Mouse (Mus musculus) hindlimb bud, embryonic 11.5 days (tissue): ENCODE data around the gene Gm44596.
"Not testable (repeated sequence)": the region's sequence is repeated elsewhere in the genome, so short reads cannot be mapped to it uniquely, and the experiment has no call there.

Experiments used
- DNase-seq: peaks from one replicate; pipeline ENCODE4 v3.0.0-alpha.2; 2012; ENCODE audit warnings: low read depth, low spot score; ENCODE audit errors: extremely low spot score

The Gm44596 gene

DNA sequence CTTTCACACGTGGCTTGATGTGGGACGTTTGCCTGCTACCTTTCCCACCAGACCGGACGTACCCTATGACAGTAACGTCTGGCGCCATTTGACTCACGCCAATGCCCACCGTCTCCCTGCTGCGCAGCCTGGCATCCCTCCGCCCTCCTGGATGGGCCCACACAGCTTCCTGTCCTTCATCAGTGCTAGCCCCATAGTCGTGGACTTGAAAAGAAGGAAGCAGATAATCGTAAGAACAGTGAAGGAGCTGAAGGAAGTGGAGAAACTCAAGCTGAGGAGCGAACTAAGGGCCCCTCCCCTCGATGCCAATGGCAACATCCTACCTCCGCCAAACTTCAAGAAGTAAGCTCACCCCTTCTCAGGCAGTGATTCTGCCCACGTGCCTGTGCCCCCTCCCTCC, 4.3 kb downstream of the Gm44596 start:
- no peak for DNase-seq

DNA sequence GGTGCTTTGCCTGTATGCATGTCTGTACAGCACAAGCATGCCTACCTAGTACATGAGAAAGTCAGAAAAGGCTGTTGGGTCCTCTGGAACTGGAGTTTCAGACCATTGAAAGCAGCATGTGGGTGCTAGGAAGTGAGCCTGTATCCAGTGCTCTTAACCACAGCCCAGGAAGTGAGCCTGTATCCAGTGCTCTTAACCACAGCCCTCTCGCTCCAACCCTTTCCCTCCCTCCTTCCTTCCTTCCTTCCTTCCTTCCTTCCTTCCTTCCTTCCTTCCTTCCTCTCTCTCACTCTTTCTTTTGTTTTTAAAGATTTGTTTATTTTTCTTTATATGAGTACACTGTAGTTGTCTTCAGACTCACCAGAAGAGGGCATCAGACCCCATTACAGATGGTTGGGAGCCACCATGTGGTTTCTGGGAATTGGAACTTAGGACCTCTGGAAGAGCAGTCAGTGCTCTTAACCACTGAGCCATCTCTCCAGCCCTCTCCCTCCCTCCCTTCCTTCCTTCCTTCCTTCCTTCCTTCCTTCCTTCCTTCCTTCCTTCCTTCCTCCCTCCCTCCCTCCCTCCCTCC, 5.4 kb downstream of the Gm44596 start:
- not testable (repeated sequence) for DNase-seq

- no peak for DNase-seq
These were observed 6.0 kb downstream of the Gm44596 start for GRCm38 (mm10) chr6:128381254-128381653.

DNA sequence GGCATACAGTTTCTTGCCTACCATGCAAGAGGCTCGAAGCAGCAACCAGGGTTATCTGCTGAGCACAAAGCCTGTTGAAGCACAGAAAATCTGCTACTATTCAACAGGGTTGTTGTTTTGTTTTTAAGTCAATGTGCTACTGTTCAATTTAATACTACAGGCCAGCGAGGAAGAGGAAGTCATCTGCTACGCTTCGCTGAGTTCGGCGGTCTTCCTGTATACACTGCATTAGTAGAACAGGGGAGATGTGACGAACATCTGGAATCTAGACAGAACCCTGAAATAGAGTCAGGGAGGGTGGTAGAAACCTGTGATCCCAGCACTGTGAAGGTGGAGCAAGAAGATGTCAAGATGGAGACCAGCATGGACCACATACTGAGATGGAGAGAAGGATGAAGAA, 8.4 kb downstream of the Gm44596 start:
- DNase-seq, result no peak

DNA sequence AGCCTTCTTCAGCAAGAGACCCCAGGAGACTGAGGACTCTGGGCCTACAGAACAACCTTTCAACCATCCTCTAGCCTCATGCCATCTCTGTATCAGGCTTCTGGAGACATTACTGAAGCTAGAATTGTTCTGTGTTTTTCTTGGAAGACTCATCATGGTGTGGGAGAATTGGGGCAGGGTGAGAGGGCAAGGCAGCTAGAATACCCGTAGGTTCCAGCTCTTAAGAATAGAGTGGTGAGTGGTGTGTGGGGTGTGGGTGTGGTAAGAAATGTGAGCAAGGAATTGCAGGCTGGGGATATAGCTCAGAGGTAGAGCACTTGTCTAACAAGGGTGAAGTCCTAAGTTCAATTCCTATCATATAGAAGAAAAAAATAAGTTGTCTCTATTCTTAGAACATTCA, 9.7 kb downstream of the Gm44596 start:
- no peak for DNase-seq

DNA sequence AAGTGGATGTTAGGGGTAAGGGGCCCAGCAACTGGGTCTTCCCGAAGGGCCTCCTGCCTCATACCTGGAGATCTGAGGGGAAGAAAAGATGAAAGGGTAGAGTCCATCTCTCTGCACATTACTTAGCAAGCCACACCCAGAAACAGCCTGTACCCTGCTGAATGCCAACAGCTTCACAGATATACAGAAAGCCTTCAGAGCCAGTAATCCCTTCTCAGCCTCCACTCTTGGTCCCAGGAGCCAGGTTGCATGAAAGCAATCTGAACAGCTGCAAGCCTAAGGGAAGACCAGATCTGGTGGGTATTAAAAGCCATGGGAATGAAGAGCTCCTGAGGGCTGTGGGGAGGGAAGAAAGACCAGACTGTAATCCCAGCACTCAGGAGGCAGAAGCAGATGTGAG, 13.9 kb downstream of the Gm44596 start:
- DNase-seq, result no peak

GRCm38 (mm10) chr6:128390683-128391082, 15.4 kb downstream of the Gm44596 start:
- no peak for DNase-seq

DNA sequence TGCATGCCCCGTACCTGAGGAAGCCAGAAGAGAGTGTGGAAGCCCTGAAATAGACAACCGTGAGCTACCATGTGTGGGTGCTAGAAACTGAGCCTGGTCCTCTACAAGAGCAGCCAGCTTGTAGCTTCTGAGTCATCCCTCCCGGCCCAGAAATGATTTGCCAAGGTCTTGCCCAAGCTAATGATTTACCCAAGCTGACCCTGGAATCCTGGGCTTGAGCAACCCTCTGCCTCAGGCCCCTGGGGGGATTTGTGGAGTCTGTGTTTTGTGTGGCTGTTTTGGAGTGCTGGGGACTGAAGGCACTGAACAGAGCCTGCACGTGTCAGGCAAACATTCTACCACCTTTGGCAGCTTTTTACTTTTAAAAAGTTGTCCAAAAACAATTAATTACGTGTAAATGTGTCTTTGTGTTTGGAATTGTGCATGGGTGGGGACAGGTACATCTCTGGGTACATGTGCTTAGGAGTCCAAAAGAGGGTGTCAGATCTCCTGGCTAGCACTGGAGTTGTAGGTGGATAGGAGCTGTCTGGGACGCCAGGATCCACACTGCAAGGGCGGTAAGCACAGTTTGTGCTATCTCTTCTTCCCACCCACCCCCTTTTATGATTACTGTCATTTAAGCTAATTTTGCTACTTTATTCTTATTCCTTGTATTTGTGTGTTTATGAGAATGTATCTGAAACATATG, 22.4 kb downstream of the Gm44596 start:
- DNase-seq, result no peak

- DNase-seq, result no peak
These were observed 23.7 kb downstream of the Gm44596 start, which contains the start of gene Nrip2 for GRCm38 (mm10) chr6:128398996-128399395. TSS of gene Nrip2 (plus strand) at chr6:128399296.

GRCm38 (mm10) chr6:128399421-128400185, 24.3 kb downstream of the Gm44596 start:
- DNase-seq, result no peak

DNA sequence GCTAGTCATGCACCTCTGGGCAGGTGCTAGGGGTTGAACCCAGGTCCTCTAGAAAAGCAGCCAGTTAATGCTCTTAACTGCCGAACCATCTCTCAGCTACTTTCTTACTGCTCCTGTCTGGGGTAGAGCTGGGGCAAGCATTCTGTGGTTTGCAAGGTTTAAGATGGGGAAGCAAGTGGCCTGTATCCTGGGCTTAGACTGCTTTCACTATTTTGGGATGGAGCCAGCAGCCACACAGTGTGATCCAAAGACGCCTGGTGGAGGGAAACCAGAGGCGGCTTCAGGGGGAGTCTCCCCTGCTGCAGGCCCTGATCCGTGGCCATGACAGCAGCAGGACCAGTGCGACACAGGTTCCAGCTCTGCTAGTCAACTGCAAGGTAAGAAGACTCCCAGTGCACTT, 29.4 kb downstream of the Gm44596 start:
- no peak for DNase-seq

DNA sequence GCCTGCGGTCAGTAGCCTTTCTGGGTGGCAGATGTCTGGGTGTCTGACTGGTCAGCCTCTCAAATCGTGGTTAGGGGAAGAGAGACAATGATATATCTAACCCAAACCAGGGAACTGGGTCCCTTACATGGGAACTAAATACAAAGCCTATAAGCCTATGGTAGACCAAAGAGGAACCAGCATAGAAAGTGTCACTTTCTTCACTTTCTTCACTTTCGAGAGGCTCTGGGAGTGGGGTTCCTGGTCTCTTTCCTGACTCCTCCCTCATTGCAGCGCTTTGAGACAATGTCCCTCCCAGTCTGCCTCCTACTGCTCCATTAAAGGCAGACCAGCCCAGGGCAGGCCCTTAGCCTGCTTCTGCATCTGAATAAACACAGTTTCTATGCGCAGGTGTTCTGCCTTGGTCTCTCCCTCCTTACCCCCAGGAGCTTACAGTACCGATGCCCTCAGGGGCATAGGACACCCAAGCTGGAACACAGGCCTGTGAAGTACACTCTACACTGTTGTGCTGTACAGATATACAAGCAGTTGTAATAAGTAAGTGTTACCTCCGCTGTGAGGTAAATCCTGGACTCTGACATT, 33.3 kb downstream of the Gm44596 start:
- DNase-seq, result no peak

GRCm38 (mm10) chr6:128410305-128410704, 35.0 kb downstream of the Gm44596 start:
- DNase-seq, result no peak

DNA sequence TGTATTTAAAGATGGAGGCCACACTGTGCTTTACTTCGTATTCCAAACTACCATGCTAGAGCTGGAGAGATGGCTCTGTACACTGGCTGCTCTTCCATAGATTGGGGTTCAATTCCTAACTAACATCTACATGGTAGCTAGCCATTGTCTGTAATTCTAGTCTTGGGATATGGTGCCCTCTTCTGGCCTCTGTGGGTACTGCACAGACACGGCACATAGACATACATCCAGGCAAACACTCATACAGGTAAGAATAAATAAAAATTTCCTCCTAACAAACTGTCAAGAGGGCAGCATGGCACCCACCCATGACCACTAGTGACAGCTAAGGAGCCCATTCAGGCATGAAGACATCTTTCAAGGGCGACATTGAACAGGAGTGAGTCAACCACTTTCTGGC, 35.8 kb downstream of the Gm44596 start:
- DNase-seq, result peak; percentile 72

DNA sequence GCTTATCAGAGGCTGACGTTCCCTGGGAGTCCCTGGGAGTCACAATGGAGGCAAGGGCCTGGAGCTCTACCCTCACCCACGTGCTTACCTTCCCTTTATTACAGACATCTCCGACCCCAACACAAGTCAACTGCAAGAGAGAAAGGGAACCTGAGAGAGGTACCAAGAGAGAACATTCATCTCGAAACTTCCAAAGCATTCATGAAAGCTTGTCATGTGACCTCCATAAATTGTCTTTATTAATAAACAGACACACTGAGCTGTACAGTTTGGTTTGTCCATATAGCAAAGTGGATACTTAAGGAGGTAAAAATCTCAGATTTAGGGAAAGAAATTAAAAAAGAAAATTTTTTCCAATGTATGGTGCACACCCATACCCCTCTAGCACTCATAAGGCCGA, 40.9 kb downstream of the Gm44596 start:
- no peak for DNase-seq

GRCm38 (mm10) chr6:128418076-128418475, 42.8 kb downstream of the Gm44596 start:
- no peak for DNase-seq

- no peak for DNase-seq
These were observed 45.7 kb downstream of the Gm44596 start for GRCm38 (mm10) chr6:128421036-128421435.

DNA sequence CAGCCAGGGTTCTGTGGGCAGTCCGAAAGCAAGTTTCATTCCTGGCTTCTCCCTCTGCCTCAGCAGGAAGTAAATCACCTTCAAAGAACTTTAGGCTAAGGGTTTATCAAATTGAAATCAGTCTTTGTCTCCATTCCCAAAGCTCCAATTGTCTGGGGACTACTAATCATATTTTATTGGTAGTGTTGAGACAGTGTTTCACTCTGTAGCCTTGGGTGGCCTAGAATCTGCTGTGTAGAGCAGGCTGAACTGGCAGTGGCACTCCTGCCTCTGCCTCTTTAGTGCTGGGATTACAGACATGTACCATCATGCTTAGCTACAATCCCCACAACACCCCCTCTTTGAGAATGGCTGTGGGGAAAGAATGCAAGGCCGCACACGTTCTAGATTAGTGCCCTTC, 46.2 kb downstream of the Gm44596 start:
- no peak for DNase-seq

GRCm38 (mm10) chr6:128423496-128424268, 48.4 kb downstream of the Gm44596 start:
- DNase-seq, result no peak

DNA sequence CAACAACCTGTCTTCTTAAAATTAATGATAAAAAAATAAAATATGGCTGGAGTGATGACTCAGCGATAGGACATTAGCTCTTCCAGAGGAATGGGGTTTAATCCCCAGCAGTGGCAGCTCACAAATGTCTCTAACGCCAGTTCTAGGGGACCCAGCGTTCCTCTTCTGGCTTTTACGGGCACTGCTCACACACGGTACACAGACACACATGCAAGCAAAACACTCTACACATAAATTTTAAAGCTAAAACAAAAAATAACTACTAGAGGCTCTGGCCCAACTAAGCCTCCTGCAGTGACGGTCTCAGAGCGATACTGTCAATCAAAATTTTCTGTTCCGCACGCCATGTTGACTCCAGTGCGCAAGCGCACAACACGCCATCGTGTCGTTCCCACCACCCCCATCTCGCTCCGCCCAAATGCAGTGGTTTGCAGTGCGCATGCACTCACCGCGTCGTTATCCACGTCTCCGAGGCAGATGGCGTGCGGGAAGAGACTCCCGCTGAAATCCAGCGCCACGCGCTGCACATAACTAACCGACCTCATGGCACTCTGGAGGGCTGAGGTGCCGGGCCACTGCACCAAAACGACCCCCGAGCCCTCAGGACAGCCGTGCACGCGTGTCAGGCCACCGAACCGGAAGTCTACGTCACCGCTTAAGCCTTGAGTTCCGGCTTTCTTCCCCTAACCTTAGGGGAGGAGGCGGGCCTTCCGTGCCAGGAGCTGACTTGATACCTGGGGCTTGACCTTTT, 49.1 kb downstream of the Gm44596 start, which contains the start of gene Itfg2:
Gene Itfg2, minus strand, starts transcription at position 663 of the 751 bp plus-strand sequence.
- peak; percentile 96 for DNase-seq
